Mouse (Mus musculus) left cerebral cortex, adult 6 months (tissue): ENCODE measurements around the gene Phc3. TPM values are rescaled to one million over a fixed set of nuclear protein-coding genes. Genes with fewer than 3 reads are reported as not detected.

Experiments
- long read RNA-seq, 2 experiments: library from polyadenylated mRNA; unstranded; transcript quantifications; one replicate each; pipeline ENCODE4 v2.0.0; 2019 to 2020
- polyA plus RNA-seq: library from polyadenylated mRNA; unstranded; fragments of <200 nt; fragmentation: Nextera tagmentation; gene quantifications from 2 replicates; pipeline ENCODE4 v1.2.3, GENCODE M21; 2021

Phc3 gene
- polyA plus RNA-seq = 20.4 and 29.4 TPM in 2 replicates
- long read RNA-seq, experiment 1, partial matches to known transcripts = 6 of 18 reads
- long read RNA-seq, experiment 1, other reads (novel, unspliced or antisense) = 12 of 18 reads
- long read RNA-seq, experiment 2, partial matches to known transcripts = 2 of 14 reads
- long read RNA-seq, experiment 2, other reads (novel, unspliced or antisense) = 12 of 14 reads

GRCm38 (mm10) chr3:30969104-30969581 is at the start of gene Phc3:
Phc3 (minus strand) TSS chr3:30969415.

GRCm38 (mm10) chr3:30995283-30995898 is 26.2 kb upstream of the Phc3 start, which contains the start of gene Prkci:
Prkci (plus strand) TSS chr3:30995747.

GRCm38 (mm10) chr3:30855604-30856458 is 113.4 kb downstream of the Phc3 start, which contains the start of gene Gpr160:
Gpr160 (plus strand) TSS chr3:30855950.

Other genes starting within 250 kb of the Phc3 start
- not detected in 2 replicates for gene Samd7, start 223.1 kb downstream of the Phc3 start, polyA plus RNA-seq
- 254 and 265 TPM in 2 replicates for gene Sec62, start 176.5 kb downstream of the Phc3 start, polyA plus RNA-seq
- 2.5 TPM in 2 replicates for gene Gpr160, start 113.5 kb downstream of the Phc3 start, polyA plus RNA-seq
- 6.8 and 21.0 TPM in 2 replicates for gene Prkci, start 26.3 kb upstream of the Phc3 start, polyA plus RNA-seq
- 22.8 and 28.0 TPM in 2 replicates for gene Skil, start 125.6 kb upstream of the Phc3 start, polyA plus RNA-seq
- gene Cldn11, start 180.5 kb upstream of the Phc3 start, polyA plus RNA-seq = 142 and 153 TPM in 2 replicates